Mouse (Mus musculus): ENCODE data around the gene C130050O18Rik.

- no peak for TF ChIP-seq NRF1 (IDR thresholded peaks at IDR 0.05; ENCODE audit: insufficient read depth, low read depth, low read length, poor library complexity, severe bottlenecking)
- TF ChIP-seq GATA1 (IDR thresholded peaks at IDR 0.05; ENCODE audit: low read depth, low read length), result no peak
- TF ChIP-seq ZNF384 (IDR thresholded peaks at IDR 0.05; ENCODE audit: low read depth, low read length), result no peak
- no peak for TF ChIP-seq POLR2A (IDR thresholded peaks at IDR 0.05; ENCODE audit: control insufficient read depth in 1 of 2, insufficient read depth in 1 of 2, low read depth in 1 of 2, low read length in 2 of 2, poor library complexity in 1 of 2)
- no peak for TF ChIP-seq ZC3H11A (IDR thresholded peaks at IDR 0.05; ENCODE audit: low read depth, low read length)
- TF ChIP-seq MAX (IDR thresholded peaks at IDR 0.05; ENCODE audit: low read length), result no peak
- TF ChIP-seq MXI1 (IDR thresholded peaks at IDR 0.05; ENCODE audit: low read depth, low read length), result no peak
- TF ChIP-seq CTCF (IDR thresholded peaks at IDR 0.05 in 2 of 3, conservative IDR thresholded peaks at IDR 0.05 in 1 of 3; ENCODE audit: control insufficient read depth in 1 of 3, insufficient read depth in 1 of 3, low read depth in 2 of 3, low read length in 3 of 3, poor library complexity in 1 of 3, severe bottlenecking in 1 of 3), result no peak
Observed at GRCm38 (mm10) chr5:139403692-139404260, 1.3 kb upstream of the C130050O18Rik start.
